Mouse (Mus musculus): ENCODE measurements at regions not wholly inside any gene's neighbourhood (a gene's known extent, or its start where the extent isn't known, plus 50 kb on each side); places are given as distances from the start of the nearest gene placed in this dataset.
"Not testable (repeated sequence)": the region's sequence is repeated elsewhere in the genome, so short reads cannot be mapped to it uniquely, and the experiment has no call there.

DNA sequence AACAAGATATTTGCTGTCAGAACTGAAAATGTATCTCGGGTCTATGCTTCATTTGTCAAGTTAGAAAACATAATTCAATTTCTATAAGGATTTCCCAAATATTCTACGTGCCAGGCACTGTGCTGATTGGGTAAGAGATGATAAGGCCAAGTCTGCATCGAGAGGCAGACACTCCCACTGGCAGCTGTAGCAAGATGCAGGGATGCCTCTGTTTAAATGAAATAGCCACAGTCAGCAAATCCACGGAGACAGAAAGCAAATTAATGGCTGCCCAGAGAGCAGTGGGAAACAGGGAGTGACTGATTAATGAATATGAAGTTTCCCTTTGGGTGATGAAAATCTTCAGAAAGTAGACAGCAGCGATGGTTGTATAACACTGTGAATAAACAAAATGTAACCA is 71.6 kb upstream of the Gm12728 start:
- Histone ChIP-seq H3K9me3 (replicated peaks; ENCODE audit: control insufficient read depth, insufficient read depth, low read length, poor library complexity, severe bottlenecking) (no peaks in the 10 kb centered on the region), H3K9ac (ENCODE audit: low read depth, poor library complexity, severe bottlenecking) (no peak overlapping the region), H3K36me3 (ENCODE audit: control insufficient read depth, insufficient read depth, low read length, poor library complexity, severe bottlenecking) (no peaks in the 10 kb centered on the region), H3K27me3 (ENCODE audit: control insufficient read depth, insufficient read depth, low read length, poor library complexity, severe bottlenecking) (no peaks in the 10 kb centered on the region), H3K4me1 (ENCODE audit: control insufficient read depth, insufficient read depth, low read length) (no peaks in the 10 kb centered on the region), H3K27ac (ENCODE audit: insufficient read depth, low read length) (no peak overlapping the region), H3K4me3 (ENCODE audit: low read depth, low read length) (no peak overlapping the region)
- no peak for TF ChIP-seq CTCF (IDR thresholded peaks at IDR 0.05; ENCODE audit: low read depth, low read length)
- no peak for TF ChIP-seq EP300 (IDR thresholded peaks at IDR 0.05; ENCODE audit: insufficient read depth, low read depth, low read length)

DNA sequence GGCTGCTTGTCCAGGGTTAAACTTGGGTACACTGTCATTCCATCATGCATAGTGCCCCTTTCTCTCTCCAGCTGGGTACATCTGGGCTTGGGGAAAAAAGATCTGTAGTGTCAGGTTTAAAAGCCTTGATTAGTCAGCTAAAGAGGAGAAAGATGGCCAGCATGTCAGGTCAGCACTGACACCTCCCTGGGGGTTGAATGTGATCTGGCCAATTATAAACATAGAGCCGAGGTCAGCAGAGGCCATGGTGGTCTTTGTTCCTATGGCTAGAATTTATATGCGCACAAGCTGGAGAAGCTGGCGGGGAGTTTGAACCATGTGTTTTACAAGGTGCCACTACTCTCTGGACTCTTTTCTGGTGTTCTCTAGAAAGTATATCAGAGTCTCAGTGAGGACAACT is 61.0 kb upstream of the Gm12728 start:
- H3K27me3 ChIP-seq (ENCODE audit: control insufficient read depth, insufficient read depth, low read length, poor library complexity, severe bottlenecking): no peaks in the 10 kb centered on the region
- H3K4me3 ChIP-seq (ENCODE audit: low read depth, low read length): no peak overlapping the region
- H3K9me3 ChIP-seq (replicated peaks; ENCODE audit: control insufficient read depth, insufficient read depth, low read length, poor library complexity, severe bottlenecking): no peaks in the 10 kb centered on the region
- H3K36me3 ChIP-seq (ENCODE audit: control insufficient read depth, insufficient read depth, low read length, poor library complexity, severe bottlenecking): no peaks in the 10 kb centered on the region
- no peaks in the 10 kb centered on the region for H3K4me1 ChIP-seq (ENCODE audit: control insufficient read depth, insufficient read depth, low read length)
- no peak overlapping the region for H3K9ac ChIP-seq (ENCODE audit: low read depth, poor library complexity, severe bottlenecking)
- no peak overlapping the region for H3K27ac ChIP-seq (ENCODE audit: insufficient read depth, low read length)
- no peak for TF ChIP-seq POLR2A (IDR thresholded peaks at IDR 0.05; ENCODE audit: insufficient read depth, low read length)
- TF ChIP-seq EP300 (IDR thresholded peaks at IDR 0.05; ENCODE audit: insufficient read depth, low read depth, low read length): no peak
- TF ChIP-seq CTCF (IDR thresholded peaks at IDR 0.05; ENCODE audit: low read depth, low read length): no peak

DNA sequence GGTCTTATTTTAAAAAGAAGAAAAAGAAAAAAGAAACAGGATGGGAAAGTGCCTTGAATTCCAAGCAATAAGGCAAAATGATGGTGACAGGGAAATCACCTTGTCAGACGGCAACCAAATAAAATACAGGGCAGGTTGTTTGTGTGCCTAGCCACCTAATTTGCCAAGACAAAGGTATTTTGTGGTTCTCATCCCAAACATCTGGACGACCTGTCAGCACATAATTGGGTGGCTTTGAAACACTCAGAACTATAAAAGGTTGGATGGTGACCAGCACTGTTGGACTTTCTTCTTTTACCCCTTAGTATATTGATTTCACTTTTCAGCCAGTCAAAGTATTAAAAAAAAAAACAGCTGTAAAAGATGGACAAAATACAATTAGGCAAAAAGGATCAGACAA is 58.8 kb upstream of the Gm12728 start:
- Histone ChIP-seq H3K27ac (ENCODE audit: insufficient read depth, low read length) (no peak overlapping the region), H3K9ac (ENCODE audit: low read depth, poor library complexity, severe bottlenecking) (no peak overlapping the region), H3K4me3 (ENCODE audit: low read depth, low read length) (no peak overlapping the region), H3K27me3 (ENCODE audit: control insufficient read depth, insufficient read depth, low read length, poor library complexity, severe bottlenecking) (no peaks in the 10 kb centered on the region), H3K4me1 (ENCODE audit: control insufficient read depth, insufficient read depth, low read length) (no peaks in the 10 kb centered on the region), H3K36me3 (ENCODE audit: control insufficient read depth, insufficient read depth, low read length, poor library complexity, severe bottlenecking) (no peaks in the 10 kb centered on the region), H3K9me3 (replicated peaks; ENCODE audit: control insufficient read depth, insufficient read depth, low read length, poor library complexity, severe bottlenecking) (no peaks in the 10 kb centered on the region)
- TF ChIP-seq POLR2A (IDR thresholded peaks at IDR 0.05; ENCODE audit: insufficient read depth, low read length) (no peak), EP300 (IDR thresholded peaks at IDR 0.05; ENCODE audit: insufficient read depth, low read depth, low read length) (no peak), CTCF (IDR thresholded peaks at IDR 0.05; ENCODE audit: low read depth, low read length) (no peak)

DNA sequence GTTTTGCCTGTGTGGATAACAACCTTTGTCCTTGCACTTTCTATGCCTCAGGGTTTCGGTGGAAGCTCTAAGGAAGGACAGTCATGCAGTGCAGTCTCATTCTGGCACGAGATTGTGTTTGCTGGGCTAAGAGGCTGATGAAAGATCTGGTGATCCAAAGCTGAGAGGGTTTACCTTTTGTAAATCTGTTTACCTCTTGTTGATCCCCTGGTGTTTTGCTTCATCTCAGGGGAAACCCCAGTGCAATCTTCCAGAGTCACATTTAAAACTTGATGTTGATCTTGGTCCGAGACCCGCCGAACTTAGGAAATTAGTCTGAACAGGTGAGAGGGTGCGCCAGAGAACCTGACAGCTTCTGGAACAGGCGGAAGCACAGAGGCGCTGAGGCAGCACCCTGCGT is 54.6 kb upstream of the Gm12728 start:
- H3K36me3 ChIP-seq (ENCODE audit: control insufficient read depth, insufficient read depth, low read length, poor library complexity, severe bottlenecking); H3K4me1 ChIP-seq (ENCODE audit: control insufficient read depth, insufficient read depth, low read length); H3K9ac ChIP-seq (ENCODE audit: low read depth, poor library complexity, severe bottlenecking); H3K27ac ChIP-seq (ENCODE audit: insufficient read depth, low read length); H3K27me3 ChIP-seq (ENCODE audit: control insufficient read depth, insufficient read depth, low read length, poor library complexity, severe bottlenecking); H3K9me3 ChIP-seq (replicated peaks; ENCODE audit: control insufficient read depth, insufficient read depth, low read length, poor library complexity, severe bottlenecking); H3K4me3 ChIP-seq (ENCODE audit: low read depth, low read length): not testable (repeated sequence)

Data from ES-Bruce4 (cell line).